Mouse (Mus musculus) liver, adult (tissue): ENCODE results near the gene Rnd1.

Source experiments
- GATA4 ChIP-seq: IDR thresholded peaks from 2 replicates; pipeline ENCODE4 v1.6.1; 2014; ENCODE audit warnings: mild to moderate bottlenecking, low read length; ENCODE audit not compliant: insufficient replicate concordance

Rnd1 gene

DNA sequence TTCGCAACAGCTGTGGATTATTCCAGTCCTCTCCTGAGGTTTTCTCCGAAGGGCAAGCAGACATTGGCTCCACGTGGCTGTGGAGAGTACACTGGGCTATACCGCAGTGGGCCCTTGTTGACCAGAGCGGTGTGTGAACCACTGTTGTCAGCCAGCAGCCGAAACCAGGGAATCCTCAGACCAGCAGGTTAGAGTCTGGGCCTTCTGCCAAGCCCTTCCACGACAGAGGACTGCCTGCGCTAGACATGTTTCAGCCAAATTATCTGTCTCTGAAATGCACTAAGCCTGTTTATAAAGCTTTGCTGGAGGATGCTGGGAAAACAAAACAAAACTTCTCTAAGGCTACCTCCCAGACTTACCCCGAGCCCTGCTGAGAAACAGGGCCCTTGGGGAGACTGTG is 62.7 kb downstream of the Rnd1 start:
- no peak for TF ChIP-seq GATA4
